Mouse (Mus musculus) testis, adult 2 months (tissue): ENCODE measurements at regions not wholly inside any gene's neighbourhood (a gene's known extent, or its start where the extent isn't known, plus 50 kb on each side); places are given as distances from the start of the nearest gene placed in this dataset.

Experiments used
- H3K27ac ChIP-seq: fragments of 200-500 bp; 2 replicates; pipeline ENCODE4 v1.5.1; 2012; ENCODE audit warnings: low read depth, low read length; ENCODE audit not compliant: control insufficient read depth, insufficient read depth
- H3K27me3 ChIP-seq: fragments of 200-500 bp; 2 replicates; pipeline ENCODE4 v1.6.1; 2012; ENCODE audit warnings: mild to moderate bottlenecking, low read length, moderate library complexity; ENCODE audit not compliant: control insufficient read depth, insufficient read depth
- H3K36me3 ChIP-seq: fragments of 200-500 bp; 2 replicates; pipeline ENCODE4 v1.6.1; 2012; ENCODE audit warnings: mild to moderate bottlenecking, low read length; ENCODE audit not compliant: control insufficient read depth, insufficient read depth
- H3K4me1 ChIP-seq: fragments of 200-500 bp; 2 replicates; pipeline ENCODE4 v1.6.1; 2012; ENCODE audit warnings: low read length; ENCODE audit not compliant: control insufficient read depth, insufficient read depth
- H3K4me3 ChIP-seq: fragments of 200-500 bp; 2 replicates; pipeline ENCODE4 v1.5.1; 2012; ENCODE audit warnings: low read depth, mild to moderate bottlenecking, low read length, moderate library complexity, mixed read lengths; ENCODE audit not compliant: control insufficient read depth
- CTCF ChIP-seq: fragments of 200-500 bp; IDR thresholded peaks from 2 replicates; pipeline ENCODE4 v1.5.1; 2012; ENCODE audit warnings: low read depth, mild to moderate bottlenecking, inconsistent platforms, low read length, moderate library complexity; ENCODE audit not compliant: control insufficient read depth, insufficient read depth, insufficient replicate concordance
- POLR2A ChIP-seq: fragments of 200-500 bp; IDR thresholded peaks from 2 replicates; pipeline ENCODE4 v1.6.1; 2012; ENCODE audit warnings: low read depth, mild to moderate bottlenecking, inconsistent platforms, low read length, moderate library complexity; ENCODE audit not compliant: control insufficient read depth

DNA sequence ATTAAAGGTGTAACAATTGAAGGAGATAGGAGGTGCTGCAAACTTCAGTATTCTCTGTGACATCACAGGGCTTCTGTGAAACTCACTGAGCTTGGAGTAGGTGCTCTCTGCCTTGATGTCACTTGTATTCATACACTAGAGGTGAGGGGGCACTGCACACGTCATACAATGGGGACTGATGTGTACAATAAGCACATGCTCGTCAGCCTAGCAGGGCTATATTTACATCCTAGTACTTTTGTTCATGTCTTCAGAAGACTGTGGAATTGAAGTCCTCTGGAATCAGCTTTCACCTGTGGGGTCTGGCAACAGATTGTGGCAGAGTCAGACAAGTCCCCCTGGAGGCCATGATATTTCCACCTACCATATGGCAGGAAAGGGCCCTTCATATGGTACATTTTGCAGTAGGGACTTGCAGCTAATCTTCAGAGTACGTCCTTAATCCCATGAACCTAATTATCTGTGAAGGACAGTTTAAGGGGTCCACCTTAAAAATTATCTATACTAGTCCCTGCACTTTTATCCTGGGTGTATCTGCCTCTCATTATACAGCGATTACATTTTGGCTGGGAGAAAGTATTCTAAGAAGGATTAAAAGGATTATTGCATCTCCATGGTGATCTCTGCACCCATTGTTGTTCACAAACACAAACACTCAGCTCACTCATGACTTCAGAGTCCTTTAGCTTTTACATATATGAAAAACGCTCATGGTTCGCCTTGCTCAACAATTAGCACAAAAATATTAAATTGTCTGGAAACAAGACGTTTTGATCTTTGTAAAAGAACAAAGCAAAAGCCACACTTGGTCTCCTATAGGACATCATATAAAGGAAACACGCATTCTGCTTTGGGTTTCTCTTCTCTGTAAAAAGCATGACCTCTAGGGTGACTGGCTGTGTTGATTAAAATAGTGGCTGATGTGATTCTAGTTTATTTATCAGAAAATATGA is 324.1 kb upstream of the Itga1 start:
- Histone ChIP-seq H3K4me1 (no peaks in the 10 kb centered on the region), H3K27me3 (no peaks in the 10 kb centered on the region), H3K27ac (no peak overlapping the region), H3K4me3 (no peak overlapping the region), H3K36me3 (no peaks in the 10 kb centered on the region)
- no peak for TF ChIP-seq POLR2A
- no peak for TF ChIP-seq CTCF

DNA sequence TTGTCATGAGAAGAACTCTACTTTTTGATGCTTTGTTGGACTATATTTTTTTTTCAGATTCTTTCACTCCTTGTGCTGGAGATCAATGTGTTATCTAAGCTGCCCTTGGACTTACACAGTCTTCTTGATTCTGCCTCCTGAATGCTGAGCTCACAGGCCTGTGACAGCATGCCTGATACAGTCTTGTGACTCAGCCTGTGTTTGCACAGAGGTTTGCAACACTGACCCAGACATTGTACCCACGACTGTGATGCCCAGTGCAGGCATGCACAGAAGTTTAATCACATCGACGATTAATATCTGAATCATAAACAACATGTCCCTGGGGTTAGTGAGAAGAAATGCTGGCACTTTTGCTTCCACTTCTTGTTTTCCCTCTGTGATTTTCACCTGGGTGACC is 322.0 kb upstream of the Itga1 start:
- no peaks in the 10 kb centered on the region for H3K36me3 ChIP-seq
- H3K4me1 ChIP-seq = no peaks in the 10 kb centered on the region
- no peak overlapping the region for H3K27ac ChIP-seq
- no peak for TF ChIP-seq CTCF
- H3K27me3 ChIP-seq = no peaks in the 10 kb centered on the region
- H3K4me3 ChIP-seq = no peak overlapping the region

DNA sequence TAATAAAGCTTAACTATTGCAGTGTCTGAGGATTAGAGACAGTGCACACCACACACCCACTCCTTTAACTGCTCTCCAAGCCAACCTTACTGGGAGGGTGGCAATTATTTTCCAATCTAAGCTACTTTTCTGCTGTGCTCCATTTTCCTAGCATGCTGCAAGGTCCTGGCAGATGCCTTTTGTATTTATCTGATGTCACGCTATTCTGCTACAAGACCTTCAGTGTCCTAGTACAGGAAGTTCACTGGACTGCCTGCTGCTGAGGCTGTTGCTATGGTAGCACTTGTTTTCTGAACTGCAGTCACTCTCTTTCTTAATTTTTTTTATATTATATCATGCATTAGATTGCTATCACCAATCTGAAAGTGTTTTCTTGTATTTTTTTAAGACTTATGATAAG is 319.7 kb upstream of the Itga1 start:
- no peak for TF ChIP-seq POLR2A
- TF ChIP-seq CTCF = no peak
- no peaks in the 10 kb centered on the region for H3K4me1 ChIP-seq
- H3K27me3 ChIP-seq = no peaks in the 10 kb centered on the region
- no peak overlapping the region for H3K4me3 ChIP-seq
- H3K36me3 ChIP-seq = no peaks in the 10 kb centered on the region
- no peak overlapping the region for H3K27ac ChIP-seq

DNA sequence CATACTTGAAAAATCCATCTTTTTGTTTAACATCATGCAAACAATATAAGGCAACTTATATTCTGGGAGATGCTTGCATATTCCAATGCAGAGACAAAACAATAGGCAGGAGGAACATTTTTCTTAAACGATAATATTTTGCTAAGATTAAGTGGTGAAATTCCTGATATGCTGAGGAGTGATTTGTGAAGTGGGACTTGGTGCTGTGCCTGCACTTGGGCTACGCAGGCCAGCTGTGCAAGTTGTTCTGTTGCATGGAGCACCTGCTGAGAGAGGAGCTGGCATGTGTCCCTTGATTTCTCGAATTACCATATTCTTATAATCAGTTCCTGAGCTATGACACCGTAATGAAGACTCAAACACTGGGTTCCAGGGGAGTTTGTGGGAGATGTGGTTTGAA is 316.1 kb upstream of the Itga1 start:
- no peak overlapping the region for H3K27ac ChIP-seq
- no peak overlapping the region for H3K4me3 ChIP-seq

DNA sequence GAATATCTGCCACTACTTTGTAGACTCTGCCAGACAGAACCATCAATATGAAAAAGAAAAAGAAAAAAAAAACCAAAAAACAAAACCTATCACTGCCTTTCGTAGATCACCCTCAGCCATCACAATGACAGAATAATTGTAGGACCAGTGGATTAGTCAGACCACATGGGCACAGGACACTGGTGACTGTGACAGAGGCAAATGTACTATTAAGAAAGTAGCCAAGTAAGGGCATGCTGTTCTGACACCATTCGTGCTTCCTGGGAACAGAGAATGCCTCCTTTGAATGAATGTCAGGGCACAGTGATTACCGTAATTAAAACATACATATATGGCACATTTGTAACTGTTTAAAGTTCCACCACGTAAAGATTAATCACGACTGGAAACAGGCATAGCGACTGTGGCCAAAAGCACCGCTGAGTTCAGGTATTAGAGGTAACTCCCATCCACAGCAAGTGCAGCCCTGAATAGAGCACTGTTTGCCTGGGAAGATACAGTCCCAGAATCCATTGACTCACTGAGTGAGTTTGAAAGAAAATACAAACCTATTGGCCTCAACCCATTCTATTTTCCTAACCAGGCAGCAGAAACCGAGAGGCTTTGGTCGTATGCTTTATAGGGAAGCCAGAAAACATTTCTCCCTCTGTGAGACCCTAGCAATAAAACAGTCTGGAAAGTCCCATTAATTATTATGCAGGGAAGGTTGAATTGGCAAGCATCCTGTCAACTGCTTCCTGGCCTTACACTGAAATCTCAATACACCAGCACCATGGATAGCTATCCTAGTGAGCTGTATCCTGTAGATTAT is 312.2 kb upstream of the Itga1 start:
- H3K4me3 ChIP-seq = no peak overlapping the region
- H3K4me1 ChIP-seq = no peaks in the 10 kb centered on the region
- TF ChIP-seq CTCF (no peak), POLR2A (no peak)

More for the DNA sequence above, 316.1 kb upstream of the Itga1 start:
- TF ChIP-seq POLR2A = no peak
- TF ChIP-seq CTCF = no peak
- Histone ChIP-seq H3K4me1 (no peaks in the 10 kb centered on the region), H3K27me3 (no peaks in the 10 kb centered on the region), H3K36me3 (no peaks in the 10 kb centered on the region)

DNA sequence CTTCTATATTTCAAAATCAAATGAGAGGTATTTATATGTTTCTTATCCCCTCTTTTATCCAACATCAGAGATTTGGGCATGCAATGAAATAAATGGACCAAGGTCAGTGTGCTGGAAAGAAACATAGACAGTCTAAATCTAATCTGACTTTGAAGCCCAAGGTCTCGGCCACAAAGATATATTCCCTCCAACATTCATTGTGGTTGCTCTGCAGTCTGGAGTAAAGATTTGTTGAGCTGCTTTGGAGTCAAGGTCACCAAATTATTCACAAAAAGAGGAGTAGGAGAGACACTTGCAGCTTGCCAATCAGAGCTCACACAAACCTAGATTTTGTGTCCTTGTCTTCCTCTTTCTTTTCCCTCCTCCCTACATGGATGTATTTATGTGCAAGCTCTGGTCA is 304.2 kb upstream of the Itga1 start:
- H3K27me3 ChIP-seq = no peaks in the 10 kb centered on the region
- no peak overlapping the region for H3K4me3 ChIP-seq
- no peaks in the 10 kb centered on the region for H3K36me3 ChIP-seq
- no peak for TF ChIP-seq POLR2A
- no peak overlapping the region for H3K27ac ChIP-seq
- H3K4me1 ChIP-seq = no peaks in the 10 kb centered on the region

More for the DNA sequence above, 312.2 kb upstream of the Itga1 start:
- no peaks in the 10 kb centered on the region for H3K36me3 ChIP-seq
- no peak overlapping the region for H3K27ac ChIP-seq
- no peaks in the 10 kb centered on the region for H3K27me3 ChIP-seq

DNA sequence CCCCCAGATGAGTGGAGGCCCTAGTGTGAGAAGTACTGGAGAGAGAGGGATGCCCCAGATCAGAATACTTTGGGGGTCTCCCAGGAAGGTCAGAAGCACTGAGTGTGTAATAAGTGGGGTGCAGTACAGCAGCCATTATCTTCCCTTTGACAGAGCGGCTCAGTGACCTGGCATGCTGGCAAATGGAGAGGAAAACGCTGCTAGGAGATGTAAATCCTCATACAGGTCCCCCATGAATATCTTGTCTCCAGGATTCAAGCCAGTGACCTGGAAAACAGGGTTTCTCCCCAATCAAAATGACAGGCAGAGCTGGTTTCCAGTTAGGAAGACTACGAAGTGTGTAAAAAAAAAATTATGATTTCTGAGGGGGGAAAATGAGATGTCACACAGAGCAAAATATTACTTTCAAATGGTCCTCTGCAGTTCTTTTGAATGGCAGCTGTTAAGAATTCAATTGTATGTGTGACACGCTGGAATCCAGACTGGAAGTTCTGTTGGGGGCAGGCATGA is 299.0 kb upstream of the Itga1 start:
- TF ChIP-seq POLR2A (no peak), CTCF (no peak)
- Histone ChIP-seq H3K36me3 (no peaks in the 10 kb centered on the region), H3K4me3 (no peak overlapping the region), H3K27ac (no peak overlapping the region), H3K4me1 (no peaks in the 10 kb centered on the region), H3K27me3 (no peaks in the 10 kb centered on the region)
